Mouse (Mus musculus) thymus, adult 2 months (tissue): ENCODE measurements at regions not wholly inside any gene's neighbourhood (a gene's known extent, or its start where the extent isn't known, plus 50 kb on each side); places are given as distances from the start of the nearest gene placed in this dataset.

Source experiments
- DNase-seq: peaks from one replicate; pipeline ENCODE4 v3.0.0; 2021
- H3K27ac ChIP-seq: fragments of 200-500 bp; 2 replicates; pipeline ENCODE4 v1.5.1; 2012; ENCODE audit warnings: low read length, control low read depth; ENCODE audit not compliant: control insufficient read depth, insufficient read depth
- H3K27me3 ChIP-seq: fragments of 200-500 bp; 2 replicates; pipeline ENCODE4 v1.6.1; 2012; ENCODE audit warnings: mild to moderate bottlenecking, low read length, moderate library complexity, mixed read lengths; ENCODE audit not compliant: control insufficient read depth, insufficient read depth
- H3K36me3 ChIP-seq: fragments of 200-500 bp; 2 replicates; pipeline ENCODE4 v1.6.1; 2012; ENCODE audit warnings: mild to moderate bottlenecking, low read length, moderate library complexity; ENCODE audit not compliant: control insufficient read depth, insufficient read depth
- H3K4me1 ChIP-seq: fragments of 200-500 bp; replicated peaks from 2 replicates; pipeline ENCODE4 v1.6.1; 2012; ENCODE audit warnings: low read length; ENCODE audit not compliant: control insufficient read depth, insufficient read depth
- H3K4me3 ChIP-seq: fragments of 200-500 bp; 2 replicates; pipeline ENCODE4 v1.5.1; 2012; ENCODE audit warnings: mild to moderate bottlenecking, low read length, control low read depth, moderate library complexity; ENCODE audit not compliant: control insufficient read depth, insufficient read depth
- CTCF ChIP-seq: fragments of 200-500 bp; IDR thresholded peaks from 2 replicates; pipeline ENCODE4 v1.5.1; 2012; ENCODE audit warnings: mild to moderate bottlenecking, control low read depth, low read length, moderate library complexity, borderline replicate concordance; ENCODE audit not compliant: control insufficient read depth, poor library complexity, insufficient read depth; ENCODE audit errors: extremely low read depth
- POLR2A ChIP-seq: fragments of 200-500 bp; IDR thresholded peaks from 2 replicates; pipeline ENCODE4 v1.6.1; 2012; ENCODE audit warnings: mild to moderate bottlenecking, low read length, control low read depth, moderate library complexity; ENCODE audit not compliant: control insufficient read depth, poor library complexity, insufficient read depth; ENCODE audit errors: extremely low read depth
- WGBS: fragments of 180-500 bp; shearing (Covaris S2); methylation state at CpG from one replicate; pipeline ENCODE4 v1.1.7; 2018; 5-methylcytosine and 5-hydroxymethylcytosine counted together

DNA sequence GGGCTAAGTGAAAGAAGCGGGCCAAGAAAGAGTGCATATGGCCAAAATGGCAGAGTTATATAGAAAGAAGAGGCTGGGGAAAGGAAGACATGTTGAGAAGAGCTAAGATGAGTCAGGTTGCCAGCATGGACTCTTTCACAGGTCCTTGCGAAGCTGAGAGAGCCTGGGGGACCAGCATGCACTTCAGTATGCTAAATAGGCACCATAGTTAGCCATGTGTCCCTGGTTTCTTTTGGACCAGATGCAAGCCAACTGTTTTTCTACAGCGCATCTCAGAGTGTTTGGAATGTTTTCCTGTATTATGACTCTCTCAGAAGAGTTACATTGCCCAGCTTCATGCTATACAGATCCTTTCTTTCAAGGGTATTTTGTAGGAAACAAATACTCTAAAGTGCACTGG lies 183.5 kb upstream of the Arhgap20 start:
- DNase-seq = no peak
- 97% methylated on average over 3 of the region's 3 CpGs for WGBS
- Histone ChIP-seq H3K4me3 (no peak overlapping the region), H3K36me3 (no peaks in the 10 kb centered on the region), H3K27me3 (no peaks in the 10 kb centered on the region), H3K4me1 (no peaks in the 10 kb centered on the region), H3K27ac (no peak overlapping the region)
- TF ChIP-seq CTCF (no peak), POLR2A (no peak)

DNA sequence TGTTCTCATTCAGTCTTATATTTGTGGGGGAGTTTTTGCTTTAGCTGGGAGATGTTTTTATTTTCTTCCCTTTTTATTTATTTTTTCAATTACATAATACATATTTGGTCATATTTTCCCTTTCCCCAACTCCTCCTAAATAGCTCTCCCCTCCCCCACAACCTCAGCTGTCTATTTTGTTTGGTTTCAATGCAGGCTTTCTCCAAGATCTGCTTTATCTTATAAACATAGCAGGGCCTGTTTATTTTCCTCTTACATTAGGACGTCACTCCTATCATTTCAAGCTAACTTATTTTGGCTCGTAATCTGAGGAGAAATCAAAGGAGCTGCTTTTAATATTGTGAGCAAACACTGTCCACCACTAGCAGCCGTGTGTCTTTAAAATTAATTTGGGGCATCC lies 171.4 kb upstream of the Arhgap20 start:
- 91% methylated on average over 3 of the region's 3 CpGs for WGBS
- Histone ChIP-seq H3K27ac (no peak overlapping the region), H3K4me1 (no peaks in the 10 kb centered on the region), H3K36me3 (no peaks in the 10 kb centered on the region), H3K27me3 (no peaks in the 10 kb centered on the region), H3K4me3 (no peak overlapping the region)
- TF ChIP-seq POLR2A (no peak), CTCF (no peak)
- no peak for DNase-seq

DNA sequence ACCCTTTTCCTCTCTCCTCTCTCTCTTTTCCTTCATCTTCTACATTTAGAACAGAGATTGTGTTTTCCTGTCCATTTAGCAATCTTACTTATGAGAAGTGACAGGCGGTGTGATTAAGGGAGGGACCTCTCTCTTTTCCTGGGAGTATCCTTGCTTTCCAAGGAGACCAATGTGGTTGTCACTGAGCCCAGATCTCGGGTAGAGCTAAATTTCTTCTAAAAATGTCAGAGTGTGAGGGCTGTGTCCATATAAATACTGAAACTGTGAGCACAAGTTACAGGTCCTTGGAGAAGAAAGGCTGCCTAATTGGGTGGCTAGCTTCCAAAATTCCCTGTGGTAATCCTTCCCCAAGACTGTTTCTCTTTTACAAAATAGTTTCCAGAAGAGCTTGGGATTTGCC lies 166.4 kb upstream of the Arhgap20 start:
- 70% methylated on average over 2 of the region's 2 CpGs for WGBS

DNA sequence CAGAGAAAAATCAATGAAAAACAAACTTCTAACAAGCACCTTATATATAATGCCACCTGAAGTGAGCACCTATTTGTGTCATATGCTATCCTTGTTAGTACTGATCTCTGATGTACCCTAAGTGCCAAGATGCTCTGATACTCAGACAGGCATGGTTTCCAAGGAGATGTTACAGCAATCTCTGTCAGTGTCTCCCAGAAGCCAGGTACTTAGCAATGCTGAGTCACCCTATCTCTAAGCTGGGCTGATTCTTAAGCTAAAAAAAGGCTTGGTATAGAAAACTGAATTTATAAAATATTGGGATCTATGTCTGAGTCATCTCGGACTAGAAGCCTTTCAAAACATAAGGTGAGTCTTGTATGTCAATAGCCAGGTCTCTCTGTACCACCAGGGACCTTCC lies 157.0 kb upstream of the Arhgap20 start:
- no peaks in the 10 kb centered on the region for H3K27me3 ChIP-seq
- 83% methylated on average over 1 of the region's 1 CpGs for WGBS

More for the DNA sequence above, 166.4 kb upstream of the Arhgap20 start:
- Histone ChIP-seq H3K27ac (no peak overlapping the region), H3K36me3 (no peaks in the 10 kb centered on the region), H3K4me1 (no peaks in the 10 kb centered on the region), H3K4me3 (no peak overlapping the region), H3K27me3 (no peaks in the 10 kb centered on the region)
- no peak for DNase-seq
- TF ChIP-seq POLR2A = no peak
- no peak for TF ChIP-seq CTCF

DNA sequence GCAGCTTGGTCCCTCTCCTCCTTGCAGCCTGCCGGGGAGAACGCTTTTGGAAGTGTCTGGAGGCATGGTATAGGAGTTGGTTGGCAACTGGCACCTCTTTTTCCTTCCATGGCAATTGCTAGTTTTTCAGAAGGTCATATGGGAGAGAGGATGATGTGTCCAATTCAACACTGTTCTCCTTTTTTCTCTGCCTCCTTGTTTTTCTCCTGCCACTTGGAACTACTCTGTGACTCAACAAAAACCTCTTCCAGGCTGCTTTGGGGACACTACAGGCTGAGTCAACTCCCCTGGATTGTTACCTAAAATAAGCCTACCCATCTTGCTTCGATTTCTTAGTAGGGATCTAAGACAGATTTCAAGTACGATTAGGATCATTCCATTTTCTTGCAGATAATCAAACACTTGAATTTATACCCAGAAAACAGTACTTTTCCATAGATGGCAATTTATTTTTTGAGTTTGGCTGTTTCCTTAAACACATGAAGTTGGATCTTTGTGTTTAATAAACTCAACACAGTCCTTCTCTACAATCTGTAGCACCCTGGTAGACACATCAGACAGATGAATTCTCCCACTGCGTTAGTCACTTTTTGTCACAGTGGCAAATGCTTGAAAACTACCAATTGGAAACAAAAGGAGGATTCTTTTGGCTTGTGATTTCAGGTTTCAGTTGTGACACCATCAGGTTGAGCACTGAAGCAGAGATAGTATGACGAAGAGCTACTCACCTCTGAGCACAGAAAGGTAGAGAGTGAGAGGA lies 156.3 kb upstream of the Arhgap20 start:
- TF ChIP-seq CTCF (no peak), POLR2A (no peak)
- whole genome bisulfite sequencing = 92% methylated on average over 6 of the region's 6 CpGs
- Histone ChIP-seq H3K36me3 (no peaks in the 10 kb centered on the region), H3K4me1 (no peaks in the 10 kb centered on the region), H3K27me3 (no peaks in the 10 kb centered on the region), H3K4me3 (no peak overlapping the region), H3K27ac (no peak overlapping the region)
- DNase-seq = no peak

More for the DNA sequence above, 157.0 kb upstream of the Arhgap20 start:
- no peaks in the 10 kb centered on the region for H3K4me1 ChIP-seq
- TF ChIP-seq CTCF = no peak
- no peak for TF ChIP-seq POLR2A
- DNase-seq = no peak
- no peak overlapping the region for H3K4me3 ChIP-seq
- no peaks in the 10 kb centered on the region for H3K36me3 ChIP-seq
- H3K27ac ChIP-seq = no peak overlapping the region

DNA sequence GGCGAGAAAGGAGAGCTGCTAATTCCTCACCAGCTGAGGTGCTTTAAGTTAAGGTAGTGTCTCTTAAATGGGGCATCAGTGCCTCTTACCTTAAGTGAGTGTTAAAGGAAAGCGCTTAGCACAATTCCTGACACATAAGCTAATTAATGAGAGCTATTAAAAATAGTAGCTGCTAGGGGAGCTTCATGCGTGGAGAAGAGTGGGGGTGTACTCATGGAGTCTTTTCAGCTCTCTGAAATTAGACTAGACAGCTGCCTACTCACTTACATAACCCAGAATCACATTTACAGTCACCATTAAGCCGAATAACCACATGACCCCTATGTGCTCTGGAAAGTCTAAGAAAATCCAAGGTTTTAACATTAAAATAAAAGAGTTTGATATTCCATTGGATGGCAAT lies 139.0 kb upstream of the Arhgap20 start:
- 88% methylated on average over 4 of the region's 4 CpGs for WGBS
- Histone ChIP-seq H3K27me3 (no peaks in the 10 kb centered on the region), H3K4me3 (no peak overlapping the region), H3K27ac (no peak overlapping the region), H3K4me1 (no peaks in the 10 kb centered on the region), H3K36me3 (no peaks in the 10 kb centered on the region)
- no peak for DNase-seq
- TF ChIP-seq POLR2A (no peak), CTCF (no peak)

DNA sequence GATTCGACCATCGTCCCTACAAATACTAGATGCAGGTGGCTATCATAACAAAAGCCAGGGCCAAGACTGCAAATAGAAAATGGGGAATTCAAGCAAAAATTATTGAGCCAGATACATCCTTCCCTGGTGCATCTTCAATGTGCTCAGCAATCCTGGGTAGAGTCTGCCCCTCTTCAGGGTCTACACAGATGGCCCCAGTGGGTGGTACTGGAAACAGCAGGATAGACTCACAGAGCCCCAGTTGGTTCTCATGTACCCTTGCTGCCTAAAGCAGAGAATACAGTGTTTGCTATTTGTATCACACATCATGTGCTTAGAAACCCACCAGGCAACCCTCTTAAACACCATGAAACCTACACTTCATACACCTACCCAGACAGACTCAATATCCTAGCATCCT lies 129.0 kb upstream of the Arhgap20 start:
- Histone ChIP-seq H3K36me3 (no peaks in the 10 kb centered on the region), H3K4me1 (no peaks in the 10 kb centered on the region), H3K27me3 (no peaks in the 10 kb centered on the region), H3K27ac (no peak overlapping the region), H3K4me3 (no peak overlapping the region)
- no peak for DNase-seq
- 95% methylated on average over 2 of the region's 2 CpGs for WGBS
- no peak for TF ChIP-seq POLR2A
- TF ChIP-seq CTCF = no peak

DNA sequence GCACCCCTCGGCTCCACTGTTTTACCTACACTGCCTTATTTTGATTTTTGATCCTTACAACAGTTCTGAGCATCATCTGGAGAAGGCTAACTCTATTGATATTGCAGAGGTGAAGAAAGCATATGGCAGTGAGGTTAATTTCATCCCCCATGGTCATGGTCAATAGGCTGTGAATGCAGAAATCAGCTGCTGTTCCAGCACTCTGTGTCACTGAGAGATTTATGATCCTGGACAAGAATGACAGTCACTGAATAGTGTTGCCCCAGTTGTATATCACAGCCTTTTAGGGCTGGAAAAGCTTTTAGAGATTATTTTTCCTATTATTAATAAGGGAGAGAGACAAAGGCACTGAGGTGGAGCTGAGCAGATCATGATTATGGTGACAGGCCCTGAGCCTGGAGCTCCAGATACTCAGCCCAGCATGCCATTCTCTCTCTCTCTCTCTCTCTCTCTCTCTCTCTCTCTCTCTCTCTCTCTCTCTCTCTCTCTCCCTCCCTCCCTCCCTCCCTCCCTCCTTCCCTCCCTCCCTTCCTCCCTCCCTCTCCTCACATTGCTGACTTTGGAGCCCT lies 128.5 kb upstream of the Arhgap20 start:
- 89% methylated on average over 1 of the region's 1 CpGs for WGBS
- Histone ChIP-seq H3K4me1 (no peaks in the 10 kb centered on the region), H3K27me3 (no peaks in the 10 kb centered on the region), H3K4me3 (no peak overlapping the region), H3K36me3 (no peaks in the 10 kb centered on the region), H3K27ac (no peak overlapping the region)
- DNase-seq = no peak
- TF ChIP-seq POLR2A (no peak), CTCF (no peak)
